Mouse (Mus musculus) heart, postnatal 36 days (tissue): Measurements from ENCODE around the gene 4930579F01Rik. TPM values are rescaled to one million over a fixed set of nuclear protein-coding genes. Genes with fewer than 3 reads are reported as not detected.

Experiments
- DNase-seq, 2 experiments: peaks; one replicate each; pipeline ENCODE4 v3.0.0; 2021 to 2022
- intact Hi-C: fragments of 180-260 bp; cut with DNase I; formaldehyde crosslinking; loops from one replicate; pipeline ENCODE4 v1.15.1; 2025
- total RNA-seq, 2 experiments: library from RNA; stranded (reverse); gene quantifications; 2 replicates each; pipeline ENCODE4 v1.2.3; 2021

Gene 4930579F01Rik
- total RNA-seq = not detected

GRCm38 (mm10) chr3:138193683-138194302 is at the start of gene 4930579F01Rik:
Gene 4930579F01Rik (minus strand): TSS chr3:138193825.
- intact Hi-C loops = no loop called here
- no peak for DNase-seq

- DNase-seq = no peak
- intact Hi-C loops = no loop called here
These were observed 49.3 kb upstream of the 4930579F01Rik start for GRCm38 (mm10) chr3:138242933-138243332.

- no peak for DNase-seq
- intact Hi-C loops = no loop called here
These were observed 48.5 kb upstream of the 4930579F01Rik start for GRCm38 (mm10) chr3:138242021-138242726.

- intact Hi-C loops = no loop called here
- DNase-seq = no peak
These were observed 47.7 kb upstream of the 4930579F01Rik start for GRCm38 (mm10) chr3:138241371-138241770.

- intact Hi-C loops = loop anchor here (1.0 kb wide), 1 partner anchor 164 kb away; no protein-coding TSS in a partner anchor
- DNase-seq = no peak
These were observed 47.3 kb upstream of the 4930579F01Rik start for GRCm38 (mm10) chr3:138240942-138241341.

GRCm38 (mm10) chr3:138240411-138240810 is 46.8 kb upstream of the 4930579F01Rik start:
- intact Hi-C loops = loop anchor here (1.0 kb wide), 1 partner anchor 165 kb away; no protein-coding TSS in a partner anchor
- no peak for DNase-seq

GRCm38 (mm10) chr3:138239461-138239860 is 45.8 kb upstream of the 4930579F01Rik start:
- intact Hi-C loops = no loop called here
- DNase-seq = no peak

- DNase-seq = no peak
These were observed 44.4 kb upstream of the 4930579F01Rik start for GRCm38 (mm10) chr3:138238046-138238445.

GRCm38 (mm10) chr3:138236546-138237163 is 43.0 kb upstream of the 4930579F01Rik start:
- no peak for DNase-seq
- intact Hi-C loops = no loop called here

More at GRCm38 (mm10) chr3:138238046-138238445, 44.4 kb upstream of the 4930579F01Rik start:
- intact Hi-C loops = no loop called here

- no peak for DNase-seq
- intact Hi-C loops = no loop called here
These were observed 37.9 kb upstream of the 4930579F01Rik start for GRCm38 (mm10) chr3:138231531-138231930.

- intact Hi-C loops = no loop called here
- no peak for DNase-seq
These were observed 36.6 kb upstream of the 4930579F01Rik start for GRCm38 (mm10) chr3:138230266-138230665.

GRCm38 (mm10) chr3:138229448-138229847 is 35.8 kb upstream of the 4930579F01Rik start:
- no peak for DNase-seq
- intact Hi-C loops = no loop called here

GRCm38 (mm10) chr3:138227782-138228181 is 34.2 kb upstream of the 4930579F01Rik start:
- intact Hi-C loops = no loop called here

GRCm38 (mm10) chr3:138227082-138227481 is 33.5 kb upstream of the 4930579F01Rik start:
- intact Hi-C loops = no loop called here
- no peak for DNase-seq

More at GRCm38 (mm10) chr3:138227782-138228181, 34.2 kb upstream of the 4930579F01Rik start:
- no peak for DNase-seq

- intact Hi-C loops = no loop called here
- no peak for DNase-seq
These were observed 32.9 kb upstream of the 4930579F01Rik start for GRCm38 (mm10) chr3:138226476-138226875.

- DNase-seq = no peak
- intact Hi-C loops = no loop called here
These were observed 32.2 kb upstream of the 4930579F01Rik start for GRCm38 (mm10) chr3:138225853-138226252.

- intact Hi-C loops = no loop called here
- DNase-seq = no peak
These were observed 31.7 kb upstream of the 4930579F01Rik start for GRCm38 (mm10) chr3:138225331-138225730.

GRCm38 (mm10) chr3:138224363-138224954 is 30.8 kb upstream of the 4930579F01Rik start:
- intact Hi-C loops = no loop called here
- no peak for DNase-seq

- peak; percentile 67 to 68 for DNase-seq
- intact Hi-C loops = loop anchor here (1.0 to 2.0 kb wide), 3 partner anchors 24 to 210 kb away; no protein-coding TSS in a partner anchor
These were observed 29.3 kb upstream of the 4930579F01Rik start for GRCm38 (mm10) chr3:138222952-138223351.

GRCm38 (mm10) chr3:138222511-138222910 is 28.9 kb upstream of the 4930579F01Rik start:
- DNase-seq = no peak
- intact Hi-C loops = loop anchor here (2.0 kb wide), 2 partner anchors 24 to 210 kb away; no protein-coding TSS in a partner anchor

- intact Hi-C loops = no loop called here
- DNase-seq = no peak
These were observed 27.5 kb upstream of the 4930579F01Rik start for GRCm38 (mm10) chr3:138221116-138221515.
